Mouse (Mus musculus): ENCODE measurements around the gene Topors.
A peak's percentile ranks its signal among the peaks of the same experiment; 100 is the strongest.

Topors gene

GRCm38 (mm10) chr4:40267681-40268080 is 2.0 kb downstream of the Topors start:
- H3K4me1 ChIP-seq (replicated peaks; ENCODE audit: low read depth, low read length), result peaks cover 66% of the 10 kb centered on the region
- no peak for TF ChIP-seq CTCF (conservative IDR thresholded peaks at IDR 0.05; ENCODE audit: low read length)
- TF ChIP-seq NANOG (IDR thresholded peaks at IDR 0.05; ENCODE audit: borderline replicate concordance, low read length), result no peak

GRCm38 (mm10) chr4:40264321-40264720 is 5.3 kb downstream of the Topors start:
- Histone ChIP-seq H3K36me3 (ENCODE audit: insufficient read depth, low read length) (peaks cover 85% of the 10 kb centered on the region), H3K4me3 (replicated peaks; ENCODE audit: low read length) (no peak overlapping the region), H3K9me3 (ENCODE audit: low read length) (no peaks in the 10 kb centered on the region), H3K4me1 (replicated peaks; ENCODE audit: low read depth, low read length) (peaks cover 78% of the 10 kb centered on the region), H3K27me3 (ENCODE audit: insufficient read depth, low read length) (no peaks in the 10 kb centered on the region)
- TF ChIP-seq NANOG (IDR thresholded peaks at IDR 0.05; ENCODE audit: borderline replicate concordance, low read length) (no peak), POU5F1 (IDR thresholded peaks at IDR 0.05; ENCODE audit: borderline replicate concordance, low read length) (no peak)

More at GRCm38 (mm10) chr4:40267681-40268080, 2.0 kb downstream of the Topors start:
- H3K4me3 ChIP-seq (replicated peaks; ENCODE audit: low read length), result peak overlapping the region; percentile 98
- no peaks in the 10 kb centered on the region for H3K9me3 ChIP-seq (ENCODE audit: low read length)
- H3K27me3 ChIP-seq (ENCODE audit: insufficient read depth, low read length), result no peaks in the 10 kb centered on the region
- peaks cover 65% of the 10 kb centered on the region for H3K36me3 ChIP-seq (ENCODE audit: insufficient read depth, low read length)

- Histone ChIP-seq H3K36me3 (ENCODE audit: insufficient read depth, low read length) (peaks cover 17% of the 10 kb centered on the region), H3K4me1 (replicated peaks; ENCODE audit: low read depth, low read length) (peaks cover 26% of the 10 kb centered on the region), H3K27me3 (ENCODE audit: insufficient read depth, low read length) (no peaks in the 10 kb centered on the region), H3K4me3 (replicated peaks; ENCODE audit: low read length) (no peak overlapping the region), H3K9me3 (ENCODE audit: low read length) (no peaks in the 10 kb centered on the region)
- no peak for TF ChIP-seq POU5F1 (IDR thresholded peaks at IDR 0.05; ENCODE audit: borderline replicate concordance, low read length)
- no peak for TF ChIP-seq CTCF (conservative IDR thresholded peaks at IDR 0.05; ENCODE audit: low read length)
- no peak for TF ChIP-seq NANOG (IDR thresholded peaks at IDR 0.05; ENCODE audit: borderline replicate concordance, low read length)
Observed at GRCm38 (mm10) chr4:40254385-40255103, 15.1 kb downstream of the Topors start.

GRCm38 (mm10) chr4:40253766-40254165 is 15.9 kb downstream of the Topors start:
- no peaks in the 10 kb centered on the region for H3K27me3 ChIP-seq (ENCODE audit: insufficient read depth, low read length)
- TF ChIP-seq POU5F1 (IDR thresholded peaks at IDR 0.05; ENCODE audit: borderline replicate concordance, low read length) (no peak), NANOG (IDR thresholded peaks at IDR 0.05; ENCODE audit: borderline replicate concordance, low read length) (no peak), CTCF (conservative IDR thresholded peaks at IDR 0.05; ENCODE audit: low read length) (no peak)
- peaks cover 9% of the 10 kb centered on the region for H3K36me3 ChIP-seq (ENCODE audit: insufficient read depth, low read length)
- H3K9me3 ChIP-seq (ENCODE audit: low read length), result no peaks in the 10 kb centered on the region
- H3K4me3 ChIP-seq (replicated peaks; ENCODE audit: low read length), result no peak overlapping the region
- H3K4me1 ChIP-seq (replicated peaks; ENCODE audit: low read depth, low read length), result peaks cover 19% of the 10 kb centered on the region

- 0 out of 2 replicates have a peak, but pooled peaks cover 3% of the 10 kb centered on the region for H3K36me3 ChIP-seq (ENCODE audit: insufficient read depth, low read length)
- H3K4me3 ChIP-seq (replicated peaks; ENCODE audit: low read length), result no peak overlapping the region
- no peaks in the 10 kb centered on the region; the same call in 1 of the 2 replicates for H3K27me3 ChIP-seq (ENCODE audit: insufficient read depth, low read length)
- H3K4me1 ChIP-seq (replicated peaks; ENCODE audit: low read depth, low read length), result peaks cover 11% of the 10 kb centered on the region
- TF ChIP-seq POU5F1 (IDR thresholded peaks at IDR 0.05; ENCODE audit: borderline replicate concordance, low read length), result no peak
- no peak for TF ChIP-seq CTCF (conservative IDR thresholded peaks at IDR 0.05; ENCODE audit: low read length)
- no peak for TF ChIP-seq NANOG (IDR thresholded peaks at IDR 0.05; ENCODE audit: borderline replicate concordance, low read length)
- no peaks in the 10 kb centered on the region for H3K9me3 ChIP-seq (ENCODE audit: low read length)
Observed at GRCm38 (mm10) chr4:40250984-40251383, 18.7 kb downstream of the Topors start.

GRCm38 (mm10) chr4:40244035-40244434 is 25.6 kb downstream of the Topors start:
- Histone ChIP-seq H3K9me3 (ENCODE audit: low read length) (no peaks in the 10 kb centered on the region), H3K36me3 (ENCODE audit: insufficient read depth, low read length) (no peaks in the 10 kb centered on the region), H3K27me3 (ENCODE audit: insufficient read depth, low read length) (no peaks in the 10 kb centered on the region; the same call in 1 of the 2 replicates), H3K4me1 (replicated peaks; ENCODE audit: low read depth, low read length) (peaks cover 35% of the 10 kb centered on the region), H3K4me3 (replicated peaks; ENCODE audit: low read length) (no peak overlapping the region)
- TF ChIP-seq POU5F1 (IDR thresholded peaks at IDR 0.05; ENCODE audit: borderline replicate concordance, low read length) (no peak), NANOG (IDR thresholded peaks at IDR 0.05; ENCODE audit: borderline replicate concordance, low read length) (no peak)

GRCm38 (mm10) chr4:40243006-40243405 is 26.6 kb downstream of the Topors start:
- no peak for TF ChIP-seq NANOG (IDR thresholded peaks at IDR 0.05; ENCODE audit: borderline replicate concordance, low read length)
- Histone ChIP-seq H3K36me3 (ENCODE audit: insufficient read depth, low read length) (no peaks in the 10 kb centered on the region), H3K27me3 (ENCODE audit: insufficient read depth, low read length) (no peaks in the 10 kb centered on the region; the same call in 1 of the 2 replicates), H3K4me1 (replicated peaks; ENCODE audit: low read depth, low read length) (peaks cover 44% of the 10 kb centered on the region), H3K9me3 (ENCODE audit: low read length) (no peaks in the 10 kb centered on the region), H3K4me3 (replicated peaks; ENCODE audit: low read length) (no peak overlapping the region)

- no peaks in the 10 kb centered on the region for H3K36me3 ChIP-seq (ENCODE audit: insufficient read depth, low read length)
Observed at GRCm38 (mm10) chr4:40241928-40242327, 27.7 kb downstream of the Topors start.

GRCm38 (mm10) chr4:40240272-40240744 is 29.3 kb downstream of the Topors start:
- Histone ChIP-seq H3K4me3 (replicated peaks; ENCODE audit: low read length) (peak overlapping the region; percentile 52), H3K4me1 (replicated peaks; ENCODE audit: low read depth, low read length) (peaks cover 61% of the 10 kb centered on the region), H3K27me3 (ENCODE audit: insufficient read depth, low read length) (no peaks in the 10 kb centered on the region), H3K36me3 (ENCODE audit: insufficient read depth, low read length) (peaks cover under 1% of the 10 kb centered on the region; the same call in 1 of the 2 replicates), H3K9me3 (ENCODE audit: low read length) (no peaks in the 10 kb centered on the region)
- TF ChIP-seq NANOG (IDR thresholded peaks at IDR 0.05; ENCODE audit: borderline replicate concordance, low read length), result no peak

More at GRCm38 (mm10) chr4:40241928-40242327, 27.7 kb downstream of the Topors start:
- no peaks in the 10 kb centered on the region; the same call in 1 of the 2 replicates for H3K27me3 ChIP-seq (ENCODE audit: insufficient read depth, low read length)
- no peak overlapping the region for H3K4me3 ChIP-seq (replicated peaks; ENCODE audit: low read length)
- peaks cover 54% of the 10 kb centered on the region for H3K4me1 ChIP-seq (replicated peaks; ENCODE audit: low read depth, low read length)
- no peaks in the 10 kb centered on the region for H3K9me3 ChIP-seq (ENCODE audit: low read length)
- TF ChIP-seq POU5F1 (IDR thresholded peaks at IDR 0.05; ENCODE audit: borderline replicate concordance, low read length), result no peak
- TF ChIP-seq CTCF (conservative IDR thresholded peaks at IDR 0.05; ENCODE audit: low read length), result no peak
